Mouse (Mus musculus): Measurements from ENCODE around the gene Mnat1.

Gene Mnat1

GRCm38 (mm10) chr12:73241960-73242359 lies 118.4 kb downstream of the Mnat1 start:
- DNase-seq = peak; percentile 20

- no peak for DNase-seq
These were observed 122.2 kb downstream of the Mnat1 start for GRCm38 (mm10) chr12:73245687-73246086.

GRCm38 (mm10) chr12:73255006-73255405 lies 131.5 kb downstream of the Mnat1 start:
- DNase-seq = no peak

GRCm38 (mm10) chr12:73259269-73259668 lies 135.8 kb downstream of the Mnat1 start:
- no peak for DNase-seq

GRCm38 (mm10) chr12:73260339-73260738 lies 136.8 kb downstream of the Mnat1 start:
- no peak for DNase-seq

GRCm38 (mm10) chr12:73265381-73265978 lies 142.0 kb downstream of the Mnat1 start:
- no peak for DNase-seq

- no peak for DNase-seq
These were observed 143.1 kb downstream of the Mnat1 start for GRCm38 (mm10) chr12:73266597-73266996.

- DNase-seq = no peak
These were observed 145.0 kb downstream of the Mnat1 start for GRCm38 (mm10) chr12:73268497-73268896.

- no peak for DNase-seq
These were observed 146.0 kb downstream of the Mnat1 start for GRCm38 (mm10) chr12:73269531-73269930.

- DNase-seq = no peak
These were observed 146.4 kb downstream of the Mnat1 start for GRCm38 (mm10) chr12:73269933-73270332.

GRCm38 (mm10) chr12:73274921-73275320 lies 151.4 kb downstream of the Mnat1 start:
- DNase-seq = no peak

GRCm38 (mm10) chr12:73286287-73287092 lies 163.0 kb downstream of the Mnat1 start, which contains the start of the genes Trmt5 and Slc38a6:
Gene Trmt5, minus strand, starts transcription at chr12:73286710.
Gene Slc38a6, plus strand, starts transcription at chr12:73286779.
- peak; percentile 93 for DNase-seq

- no peak for DNase-seq
These were observed 164.1 kb downstream of the Mnat1 start for GRCm38 (mm10) chr12:73287609-73288008.

- no peak for DNase-seq
These were observed 165.1 kb downstream of the Mnat1 start for GRCm38 (mm10) chr12:73288626-73289025.

GRCm38 (mm10) chr12:73294884-73295283 lies 171.4 kb downstream of the Mnat1 start:
- no peak for DNase-seq

- no peak for DNase-seq
These were observed 172.1 kb downstream of the Mnat1 start for GRCm38 (mm10) chr12:73295505-73296140.

- no peak for DNase-seq
These were observed 175.1 kb downstream of the Mnat1 start for GRCm38 (mm10) chr12:73298621-73299020.

GRCm38 (mm10) chr12:73300531-73300930 lies 177.0 kb downstream of the Mnat1 start:
- no peak for DNase-seq

GRCm38 (mm10) chr12:73304636-73305035 lies 181.1 kb downstream of the Mnat1 start:
- no peak for DNase-seq

- no peak for DNase-seq
These were observed 184.2 kb downstream of the Mnat1 start for GRCm38 (mm10) chr12:73307750-73308149.

- no peak for DNase-seq
These were observed 185.2 kb downstream of the Mnat1 start for GRCm38 (mm10) chr12:73308711-73309110.

- no peak for DNase-seq
These were observed 194.5 kb downstream of the Mnat1 start for GRCm38 (mm10) chr12:73317706-73318686.
